Mouse (Mus musculus): Measurements from ENCODE around the gene Tec.

GRCm38 (mm10) chr5:72743103-72743502 lies 125.2 kb downstream of the Tec start:
- no peak for TF ChIP-seq TAL1 (IDR thresholded peaks at IDR 0.05; ENCODE audit: low read length)
- no peak for TF ChIP-seq GATA1 (IDR thresholded peaks at IDR 0.05; ENCODE audit: low read length)

All from erythroblast, embryonic 14.5 days (primary cell).